Mouse (Mus musculus) hindbrain, embryonic 11.5 days (tissue): ENCODE measurements at regions not wholly inside any gene's neighbourhood (a gene's known extent, or its start where the extent isn't known, plus 50 kb on each side); places are given as distances from the start of the nearest gene placed in this dataset.
A peak's percentile ranks its signal among the peaks of the same experiment; 100 is the strongest.
"Not testable (repeated sequence)": the region's sequence is repeated elsewhere in the genome, so short reads cannot be mapped to it uniquely, and the experiment has no call there.

Experiments used
- ATAC-seq: fragments of 200-750 bp; cut with Nextera tagmentation; 2 replicates; pipeline ENCODE4 v1.8.0; 2017; ENCODE audit warnings: mild to moderate bottlenecking, moderate TSS enrichment, moderate library complexity; ENCODE audit not compliant: low FRiP score
- DNase-seq: peaks from one replicate; pipeline ENCODE4 v3.0.0-alpha.2; 2015; ENCODE audit warnings: low spot score
- H3K27ac ChIP-seq: fragments of 300-500 bp; sonication (generic); 2 replicates; pipeline ENCODE4 v1.5.1; 2014; ENCODE audit warnings: mild to moderate bottlenecking, low read depth, low read length
- H3K27me3 ChIP-seq: fragments of 300-500 bp; sonication (generic); 2 replicates; pipeline ENCODE4 v1.6.1; 2014; ENCODE audit warnings: mild to moderate bottlenecking, low read length, moderate library complexity, mixed read lengths; ENCODE audit not compliant: control insufficient read depth, insufficient read depth
- H3K36me3 ChIP-seq: fragments of 300-500 bp; sonication (generic); 2 replicates; pipeline ENCODE4 v1.6.1; 2014; ENCODE audit warnings: mild to moderate bottlenecking, low read length, moderate library complexity, mixed read lengths; ENCODE audit not compliant: control insufficient read depth, insufficient read depth
- H3K4me1 ChIP-seq: fragments of 300-500 bp; sonication (generic); replicated peaks from 2 replicates; pipeline ENCODE4 v1.6.1; 2014; ENCODE audit warnings: low read length, mixed read lengths; ENCODE audit not compliant: control insufficient read depth, insufficient read depth
- H3K4me2 ChIP-seq: fragments of 300-500 bp; sonication (generic); replicated peaks from 2 replicates; pipeline ENCODE4 v1.6.1; 2014; ENCODE audit warnings: mild to moderate bottlenecking, low read depth, low read length
- H3K4me3 ChIP-seq: fragments of 300-500 bp; sonication (generic); 2 replicates; pipeline ENCODE4 v1.5.1; 2014; ENCODE audit warnings: low read depth, low read length
- H3K9ac ChIP-seq: fragments of 300-500 bp; sonication (generic); 2 replicates; pipeline ENCODE4 v1.6.1; 2014; ENCODE audit warnings: low read depth, low read length
- H3K9me3 ChIP-seq: fragments of 300-500 bp; sonication (generic); 2 replicates; pipeline ENCODE4 v1.6.1; 2016; ENCODE audit warnings: low read length; ENCODE audit not compliant: control insufficient read depth
- WGBS: fragments of 180-500 bp; shearing (Covaris S2); extraction: QIAGEN DNeasy Blood & Tissue Kit; methylation state at CpG from one replicate; pipeline ENCODE4 v1.1.7; 2014; 5-methylcytosine and 5-hydroxymethylcytosine counted together

GRCm38 (mm10) chr14:19080001-19080400 is 185.9 kb upstream of the Ube2e2 start:
- ATAC-seq, H3K27ac ChIP-seq, H3K36me3 ChIP-seq, H3K4me3 ChIP-seq, H3K4me1 ChIP-seq, H3K4me2 ChIP-seq, H3K9ac ChIP-seq, H3K27me3 ChIP-seq, DNase-seq, H3K9me3 ChIP-seq: not testable (repeated sequence)
- 91% methylated on average over 4 of the region's 4 CpGs for WGBS

DNA sequence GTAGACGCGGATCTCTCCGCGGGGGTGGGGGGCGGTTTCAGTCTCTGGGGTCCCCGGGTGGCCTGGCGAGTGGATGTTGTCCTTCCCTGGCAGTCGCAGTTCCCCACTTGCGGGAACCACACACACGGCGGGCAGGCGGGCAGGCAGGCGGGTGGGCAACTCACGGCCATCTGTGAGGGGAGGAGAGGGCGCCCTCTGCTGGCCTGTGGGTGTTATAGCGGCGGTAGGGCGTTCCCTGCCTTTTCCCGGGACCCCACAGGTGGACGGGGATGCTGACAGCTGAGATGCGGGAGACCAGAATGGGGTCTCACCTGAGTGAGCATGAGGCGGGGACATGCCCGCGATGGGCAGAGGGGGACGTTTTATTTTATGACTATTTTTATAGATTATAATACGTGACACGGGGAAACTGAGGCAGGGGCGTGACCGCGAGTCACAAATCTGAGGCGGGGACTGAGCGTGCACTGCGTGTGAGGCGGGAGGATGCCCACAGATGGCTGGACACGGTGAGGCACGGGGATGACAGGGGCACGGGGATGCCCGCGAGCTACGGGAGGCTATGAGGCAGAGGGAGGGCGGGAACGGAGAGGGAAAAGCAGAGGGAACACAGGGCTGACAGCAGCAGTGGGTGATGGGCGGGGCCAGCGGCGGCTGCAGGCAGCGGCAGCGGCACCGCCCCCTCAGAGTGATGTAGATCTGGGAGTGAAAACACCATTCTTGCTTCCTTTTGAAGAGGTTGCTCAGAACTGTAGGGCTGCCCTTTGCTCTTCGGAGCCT is 148.1 kb upstream of the Ube2e2 start:
- peak; percentile 91 for ATAC-seq
- peaks cover 3% of the 10 kb centered on the region; the same call in 1 of the 2 replicates for H3K9me3 ChIP-seq
- no peaks in the 10 kb centered on the region for H3K27me3 ChIP-seq
- H3K4me1 ChIP-seq, result no peaks in the 10 kb centered on the region
- 3% methylated on average over 48 of the region's 49 CpGs for WGBS
- no peak overlapping the region for H3K9ac ChIP-seq
- no peaks in the 10 kb centered on the region for H3K36me3 ChIP-seq
- peak overlapping the region; percentile 43 for H3K4me3 ChIP-seq
- peak; percentile 83 for DNase-seq
- H3K4me2 ChIP-seq, result peak overlapping the region; percentile 78
- no peak overlapping the region for H3K27ac ChIP-seq

GRCm38 (mm10) chr14:19020102-19020501 is 126.0 kb upstream of the Ube2e2 start:
- WGBS, result 52% methylated on average over 2 of the region's 2 CpGs
- no peak for DNase-seq
- no peak for ATAC-seq
- Histone ChIP-seq H3K4me1 (no peaks in the 10 kb centered on the region), H3K4me2 (no peak overlapping the region), H3K4me3 (no peak overlapping the region), H3K27ac (no peak overlapping the region), H3K9ac (no peak overlapping the region), H3K27me3 (no peaks in the 10 kb centered on the region), H3K36me3 (no peaks in the 10 kb centered on the region), H3K9me3 (no peaks in the 10 kb centered on the region)

GRCm38 (mm10) chr14:19015406-19015805 is 121.3 kb upstream of the Ube2e2 start:
- H3K27me3 ChIP-seq, result no peaks in the 10 kb centered on the region
- WGBS, result 76% methylated on average over 4 of the region's 4 CpGs
- no peak overlapping the region for H3K27ac ChIP-seq
- no peak overlapping the region for H3K4me2 ChIP-seq
- DNase-seq, result no peak
- no peak for ATAC-seq
- no peaks in the 10 kb centered on the region for H3K36me3 ChIP-seq
- no peaks in the 10 kb centered on the region for H3K4me1 ChIP-seq
- H3K9ac ChIP-seq, result no peak overlapping the region
- no peak overlapping the region for H3K4me3 ChIP-seq
- no peaks in the 10 kb centered on the region for H3K9me3 ChIP-seq

DNA sequence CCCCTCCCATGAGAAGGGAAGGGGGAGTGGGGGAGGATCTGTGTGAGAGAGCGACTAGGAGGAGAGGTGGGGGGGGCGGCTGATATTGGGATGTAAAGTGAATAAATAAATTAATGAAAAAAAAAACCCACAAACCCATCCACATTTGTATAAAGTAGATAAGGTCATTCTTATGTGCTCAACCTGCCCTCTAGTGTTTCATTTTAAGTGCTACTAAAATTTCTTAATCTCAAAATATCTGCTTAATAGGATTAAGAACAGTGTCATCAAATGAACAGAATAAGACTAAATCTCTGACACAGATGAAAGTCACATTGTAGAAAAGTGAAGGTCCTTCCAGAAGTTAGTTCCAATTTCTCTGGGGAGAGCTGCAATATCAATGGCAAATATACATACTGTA is 119.5 kb upstream of the Ube2e2 start:
- WGBS, result 78% methylated on average over 2 of the region's 2 CpGs
- not testable (repeated sequence) for ATAC-seq, H3K9me3 ChIP-seq

DNA sequence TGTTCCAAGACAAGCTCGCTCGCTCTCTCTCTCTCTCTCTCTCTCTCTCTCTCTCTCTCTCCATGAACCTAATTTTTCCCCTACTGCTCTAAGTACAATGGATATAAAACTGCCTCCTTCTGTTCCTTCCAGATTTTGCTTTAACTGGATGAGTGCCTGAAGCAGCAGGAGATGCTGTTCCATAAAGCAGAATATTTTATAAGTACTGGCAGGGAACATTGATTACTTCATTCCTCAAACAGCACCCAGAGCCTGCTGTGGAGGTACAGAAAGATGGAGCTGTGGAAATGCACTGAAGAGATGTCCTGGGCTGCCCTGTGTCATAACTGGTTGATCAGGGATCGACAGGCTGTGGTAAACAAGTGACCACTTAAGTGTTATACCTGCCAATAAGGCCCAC is 89.8 kb upstream of the Ube2e2 start:
- ATAC-seq (no peak), DNase-seq (no peak)
- WGBS, result 92% methylated on average over 3 of the region's 3 CpGs
- Histone ChIP-seq H3K9me3 (no peaks in the 10 kb centered on the region), H3K36me3 (no peaks in the 10 kb centered on the region), H3K4me2 (no peak overlapping the region), H3K9ac (no peak overlapping the region), H3K4me1 (no peaks in the 10 kb centered on the region), H3K27me3 (no peaks in the 10 kb centered on the region), H3K4me3 (no peak overlapping the region), H3K27ac (no peak overlapping the region)

More for the DNA sequence above, 119.5 kb upstream of the Ube2e2 start:
- DNase-seq, H3K4me2 ChIP-seq, H3K27me3 ChIP-seq, H3K4me1 ChIP-seq, H3K36me3 ChIP-seq, H3K27ac ChIP-seq, H3K9ac ChIP-seq, H3K4me3 ChIP-seq: not testable (repeated sequence)

DNA sequence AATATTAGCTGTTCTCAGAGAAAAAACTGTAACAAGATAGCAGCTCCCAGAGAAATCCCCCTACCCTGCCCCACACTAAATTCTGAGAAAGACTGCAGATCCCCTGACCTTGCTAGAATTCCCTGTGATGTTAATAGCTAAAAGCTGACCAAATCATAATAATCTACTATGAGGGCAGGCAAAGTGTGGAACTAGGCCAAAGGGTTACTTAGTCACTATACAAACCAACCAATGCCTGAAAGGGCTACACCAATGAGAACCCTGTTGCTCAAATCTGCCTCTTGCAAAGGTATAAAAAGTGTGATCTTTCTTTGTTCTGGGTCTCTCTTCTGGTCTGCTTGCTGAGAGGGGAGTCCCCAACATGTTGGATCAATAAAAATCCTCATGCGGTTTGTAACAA is 69.8 kb upstream of the Ube2e2 start:
- no peak overlapping the region for H3K9ac ChIP-seq
- H3K36me3 ChIP-seq, result no peaks in the 10 kb centered on the region
- H3K27ac ChIP-seq, result no peak overlapping the region
- H3K9me3 ChIP-seq, result no peaks in the 10 kb centered on the region
- no peak overlapping the region for H3K4me3 ChIP-seq
- DNase-seq (no peak), ATAC-seq (no peak)
- H3K4me1 ChIP-seq, result no peaks in the 10 kb centered on the region
- no peaks in the 10 kb centered on the region for H3K27me3 ChIP-seq
- 85% methylated on average over 1 of the region's 1 CpGs for WGBS
- no peak overlapping the region for H3K4me2 ChIP-seq

DNA sequence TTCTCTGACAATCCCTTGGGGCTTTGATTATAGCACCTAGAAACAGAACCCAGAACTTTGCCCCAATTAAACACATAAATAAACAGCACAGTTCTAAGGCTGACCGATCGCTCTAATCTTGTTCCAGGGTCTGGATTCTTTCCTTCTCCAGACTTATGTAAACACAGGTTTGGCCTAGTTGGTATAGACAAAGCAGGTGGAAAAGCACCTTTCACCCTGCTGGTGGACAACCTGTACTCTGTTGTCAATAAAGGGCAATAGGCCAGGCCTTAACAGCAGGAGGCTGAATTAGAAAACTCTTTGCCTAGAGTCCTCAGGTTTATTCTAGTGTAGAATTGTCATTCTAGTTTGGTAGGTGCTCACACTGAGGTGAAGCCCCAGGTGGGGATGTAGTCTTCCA is 69.2 kb upstream of the Ube2e2 start:
- no peaks in the 10 kb centered on the region for H3K36me3 ChIP-seq
- no peak overlapping the region for H3K4me2 ChIP-seq
- H3K9ac ChIP-seq, result no peak overlapping the region
- DNase-seq (no peak), ATAC-seq (no peak)
- H3K4me3 ChIP-seq, result no peak overlapping the region
- WGBS, result 88% methylated on average over 2 of the region's 2 CpGs
- no peak overlapping the region for H3K27ac ChIP-seq
- no peaks in the 10 kb centered on the region for H3K4me1 ChIP-seq
- no peaks in the 10 kb centered on the region for H3K27me3 ChIP-seq
- H3K9me3 ChIP-seq, result no peaks in the 10 kb centered on the region
